Mouse (Mus musculus): ENCODE measurements around the gene Muc3a. TPM values are rescaled to one million over a fixed set of nuclear protein-coding genes. Genes with fewer than 3 reads are reported as not detected.

Gene Muc3a
- polyA plus RNA-seq, 1 experiment from 2014 or later: not detected

DNA sequence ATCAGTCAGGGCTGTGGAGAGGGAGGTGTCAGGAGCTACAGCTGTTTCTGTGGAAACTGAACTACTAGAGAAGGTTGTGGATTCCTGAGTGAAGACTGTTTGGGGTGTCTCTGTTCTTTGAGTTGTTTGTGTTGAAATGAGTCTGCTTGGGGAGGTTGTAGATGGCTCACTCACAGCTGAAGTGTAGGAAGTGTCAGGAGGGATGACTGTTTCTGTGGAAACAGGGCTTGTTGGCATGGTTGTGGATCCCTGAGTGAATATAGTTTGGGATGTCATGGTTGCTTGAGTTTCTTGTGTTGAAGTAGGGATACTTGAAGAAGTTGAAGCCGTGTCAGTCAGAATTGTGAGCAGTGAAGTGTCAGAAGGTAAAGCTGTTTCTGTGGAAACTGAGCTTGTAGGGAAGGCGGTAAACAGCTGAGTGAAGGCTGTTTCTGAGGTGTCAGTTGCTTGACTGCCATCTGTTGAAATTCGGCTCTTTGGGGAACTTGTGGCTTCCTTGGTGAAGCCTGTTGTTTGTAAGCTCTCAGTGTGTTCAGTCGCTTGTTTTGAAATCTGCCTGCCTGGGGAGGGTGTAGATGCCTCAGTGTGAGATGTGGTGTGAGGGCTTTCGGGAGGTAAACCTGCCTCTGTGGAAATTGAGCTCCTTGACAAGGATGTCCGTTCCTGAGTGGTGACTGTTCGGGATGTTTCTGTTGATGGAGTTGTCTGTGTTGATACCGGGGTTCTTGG, 32.4 kb downstream of the Muc3a start:
- 77% methylated on average over 8 of the region's 8 CpGs for WGBS
- ATAC-seq (ENCODE audit: insufficient number of reproducible peaks, low FRiP score, low TSS enrichment, low read depth): no peak

GRCm38 (mm10) chr5:137173967-137174366, 38.2 kb downstream of the Muc3a start:
- no peak overlapping the region for H3K4me2 ChIP-seq (ENCODE audit: low read depth, severe bottlenecking)
- 74% methylated on average over 6 of the region's 6 CpGs for WGBS
- H3K9me3 ChIP-seq (ENCODE audit: control insufficient read depth, low read length): no peaks in the 10 kb centered on the region
- H3K36me3 ChIP-seq (ENCODE audit: control insufficient read depth, insufficient read depth, low read length): no peaks in the 10 kb centered on the region
- no peaks in the 10 kb centered on the region for H3K4me1 ChIP-seq (ENCODE audit: control insufficient read depth, insufficient read depth, low read length)
- no peak overlapping the region for H3K27ac ChIP-seq (replicated peaks; ENCODE audit: low read depth, low read length)
- H3K4me3 ChIP-seq (ENCODE audit: low read depth, low read length): no peak overlapping the region
- no peak overlapping the region for H3K9ac ChIP-seq (ENCODE audit: low read length)
- ATAC-seq (ENCODE audit: insufficient number of reproducible peaks, low FRiP score, low TSS enrichment, low read depth): no peak
- DNase-seq (ENCODE audit: low spot score): no peak
- H3K27me3 ChIP-seq (ENCODE audit: control insufficient read depth, insufficient read depth, low read length): no peaks in the 10 kb centered on the region

More for the DNA sequence above, 32.4 kb downstream of the Muc3a start:
- Histone ChIP-seq H3K4me1 (ENCODE audit: control insufficient read depth, insufficient read depth, low read length) (no peaks in the 10 kb centered on the region), H3K4me2 (ENCODE audit: low read depth, severe bottlenecking) (no peak overlapping the region), H3K9me3 (ENCODE audit: control insufficient read depth, low read length) (no peaks in the 10 kb centered on the region), H3K9ac (ENCODE audit: low read length) (no peak overlapping the region), H3K36me3 (ENCODE audit: control insufficient read depth, insufficient read depth, low read length) (no peaks in the 10 kb centered on the region), H3K27me3 (ENCODE audit: control insufficient read depth, insufficient read depth, low read length) (no peaks in the 10 kb centered on the region), H3K4me3 (ENCODE audit: low read depth, low read length) (no peak overlapping the region), H3K27ac (replicated peaks; ENCODE audit: low read depth, low read length) (no peak overlapping the region)
- no peak for DNase-seq (ENCODE audit: low spot score)

- ATAC-seq (ENCODE audit: insufficient number of reproducible peaks, low FRiP score, low TSS enrichment, low read depth): no peak
- H3K36me3 ChIP-seq (ENCODE audit: control insufficient read depth, insufficient read depth, low read length): no peaks in the 10 kb centered on the region
- DNase-seq (ENCODE audit: low spot score): no peak
- no peak overlapping the region for H3K9ac ChIP-seq (ENCODE audit: low read length)
- H3K27ac ChIP-seq (replicated peaks; ENCODE audit: low read depth, low read length): no peak overlapping the region
- WGBS: 6% methylated on average over 1 of the region's 1 CpGs
- H3K4me2 ChIP-seq (ENCODE audit: low read depth, severe bottlenecking): no peak overlapping the region
- H3K4me1 ChIP-seq (ENCODE audit: control insufficient read depth, insufficient read depth, low read length): no peaks in the 10 kb centered on the region
- H3K9me3 ChIP-seq (ENCODE audit: control insufficient read depth, low read length): no peaks in the 10 kb centered on the region
- no peak overlapping the region for H3K4me3 ChIP-seq (ENCODE audit: low read depth, low read length)
- H3K27me3 ChIP-seq (ENCODE audit: control insufficient read depth, insufficient read depth, low read length): no peaks in the 10 kb centered on the region
Observed at GRCm38 (mm10) chr5:137172591-137172990, 39.6 kb downstream of the Muc3a start.

DNA sequence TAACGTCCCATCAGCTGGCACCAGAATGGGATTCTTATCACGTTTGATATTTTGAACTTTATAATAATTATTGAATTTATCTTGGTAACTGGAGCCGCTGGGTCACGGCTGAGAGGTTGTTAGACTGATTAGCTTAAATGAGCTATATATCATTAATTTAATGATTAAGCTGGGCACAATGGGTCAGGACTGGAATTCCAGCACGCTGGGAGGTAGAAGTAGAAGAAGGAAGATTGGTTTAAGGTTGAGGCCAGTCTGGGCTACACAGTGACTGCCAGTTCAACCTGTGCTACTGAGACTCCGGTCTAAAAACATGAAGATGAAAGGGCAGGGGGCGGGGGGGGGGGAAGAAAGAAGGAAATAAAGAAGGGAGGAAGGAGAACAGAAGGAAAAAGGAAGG, 40.7 kb downstream of the Muc3a start:
- no peaks in the 10 kb centered on the region for H3K27me3 ChIP-seq (ENCODE audit: control insufficient read depth, insufficient read depth, low read length)
- no peaks in the 10 kb centered on the region for H3K36me3 ChIP-seq (ENCODE audit: control insufficient read depth, insufficient read depth, low read length)
- ATAC-seq (ENCODE audit: insufficient number of reproducible peaks, low FRiP score, low TSS enrichment, low read depth) (no peak), DNase-seq (ENCODE audit: low spot score) (no peak)
- H3K9ac ChIP-seq (ENCODE audit: low read length): no peak overlapping the region
- H3K4me2 ChIP-seq (ENCODE audit: low read depth, severe bottlenecking): no peak overlapping the region
- 78% methylated on average over 7 of the region's 7 CpGs for WGBS
- H3K4me1 ChIP-seq (ENCODE audit: control insufficient read depth, insufficient read depth, low read length): no peaks in the 10 kb centered on the region
- H3K9me3 ChIP-seq (ENCODE audit: control insufficient read depth, low read length): no peaks in the 10 kb centered on the region
- H3K27ac ChIP-seq (replicated peaks; ENCODE audit: low read depth, low read length): no peak overlapping the region
- no peak overlapping the region for H3K4me3 ChIP-seq (ENCODE audit: low read depth, low read length)

- no peak for ATAC-seq (ENCODE audit: insufficient number of reproducible peaks, low FRiP score, low TSS enrichment, low read depth)
- WGBS: 83% methylated on average over 9 of the region's 9 CpGs
- H3K27me3 ChIP-seq (ENCODE audit: control insufficient read depth, insufficient read depth, low read length): no peaks in the 10 kb centered on the region
- H3K4me1 ChIP-seq (ENCODE audit: control insufficient read depth, insufficient read depth, low read length): no peaks in the 10 kb centered on the region
- no peak overlapping the region for H3K4me3 ChIP-seq (ENCODE audit: low read depth, low read length)
- H3K27ac ChIP-seq (replicated peaks; ENCODE audit: low read depth, low read length): no peak overlapping the region
- H3K9me3 ChIP-seq (ENCODE audit: control insufficient read depth, low read length): no peaks in the 10 kb centered on the region
- H3K36me3 ChIP-seq (ENCODE audit: control insufficient read depth, insufficient read depth, low read length): no peaks in the 10 kb centered on the region
- no peak overlapping the region for H3K9ac ChIP-seq (ENCODE audit: low read length)
- no peak for DNase-seq (ENCODE audit: low spot score)
- no peak overlapping the region for H3K4me2 ChIP-seq (ENCODE audit: low read depth, severe bottlenecking)
Observed at GRCm38 (mm10) chr5:137170836-137171380, 41.3 kb downstream of the Muc3a start.

- DNase-seq (ENCODE audit: low spot score) (no peak), ATAC-seq (ENCODE audit: insufficient number of reproducible peaks, low FRiP score, low TSS enrichment, low read depth) (no peak)
- Histone ChIP-seq H3K36me3 (ENCODE audit: control insufficient read depth, insufficient read depth, low read length) (no peaks in the 10 kb centered on the region), H3K9me3 (ENCODE audit: control insufficient read depth, low read length) (no peaks in the 10 kb centered on the region), H3K4me3 (ENCODE audit: low read depth, low read length) (no peak overlapping the region), H3K27me3 (ENCODE audit: control insufficient read depth, insufficient read depth, low read length) (no peaks in the 10 kb centered on the region), H3K4me1 (ENCODE audit: control insufficient read depth, insufficient read depth, low read length) (no peaks in the 10 kb centered on the region), H3K9ac (ENCODE audit: low read length) (no peak overlapping the region), H3K4me2 (ENCODE audit: low read depth, severe bottlenecking) (no peak overlapping the region), H3K27ac (replicated peaks; ENCODE audit: low read depth, low read length) (no peak overlapping the region)
- 68% methylated on average over 6 of the region's 6 CpGs for WGBS
Observed at GRCm38 (mm10) chr5:137167539-137167938, 44.6 kb downstream of the Muc3a start.

DNA sequence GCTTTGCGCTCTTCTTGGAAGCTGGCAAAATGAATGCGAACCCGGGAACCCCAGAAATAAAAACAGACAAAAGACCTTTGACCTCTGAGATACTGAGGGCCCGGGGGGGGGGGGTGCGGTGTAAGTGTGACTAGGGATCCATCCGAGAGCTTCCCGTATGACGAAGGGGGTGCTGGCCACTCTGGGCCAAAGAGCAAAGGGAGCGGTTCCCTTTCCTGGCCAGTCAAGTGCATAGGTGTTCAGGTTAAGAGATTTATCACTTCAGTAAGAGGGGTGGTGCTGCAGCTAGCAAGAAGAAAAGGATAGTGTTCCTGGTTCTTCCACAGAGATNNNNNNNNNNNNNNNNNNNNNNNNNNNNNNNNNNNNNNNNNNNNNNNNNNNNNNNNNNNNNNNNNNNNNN, 46.2 kb downstream of the Muc3a start:
- no peaks in the 10 kb centered on the region for H3K9me3 ChIP-seq (ENCODE audit: control insufficient read depth, low read length)
- no peaks in the 10 kb centered on the region for H3K27me3 ChIP-seq (ENCODE audit: control insufficient read depth, insufficient read depth, low read length)
- H3K27ac ChIP-seq (replicated peaks; ENCODE audit: low read depth, low read length): no peak overlapping the region
- no peaks in the 10 kb centered on the region for H3K4me1 ChIP-seq (ENCODE audit: control insufficient read depth, insufficient read depth, low read length)
- 84% methylated on average over 9 of the region's 9 CpGs for WGBS
- H3K4me3 ChIP-seq (ENCODE audit: low read depth, low read length): no peak overlapping the region
- no peak overlapping the region for H3K4me2 ChIP-seq (ENCODE audit: low read depth, severe bottlenecking)
- H3K9ac ChIP-seq (ENCODE audit: low read length): no peak overlapping the region
- ATAC-seq (ENCODE audit: insufficient number of reproducible peaks, low FRiP score, low TSS enrichment, low read depth): no peak
- DNase-seq (ENCODE audit: low spot score): no peak
- no peaks in the 10 kb centered on the region for H3K36me3 ChIP-seq (ENCODE audit: control insufficient read depth, insufficient read depth, low read length)

GRCm38 (mm10) chr5:137161853-137162252, 50.3 kb downstream of the Muc3a start:
- Histone ChIP-seq H3K9me3 (ENCODE audit: control insufficient read depth, low read length) (no peaks in the 10 kb centered on the region), H3K27ac (replicated peaks; ENCODE audit: low read depth, low read length) (no peak overlapping the region), H3K4me2 (ENCODE audit: low read depth, severe bottlenecking) (no peak overlapping the region), H3K9ac (ENCODE audit: low read length) (no peak overlapping the region), H3K4me3 (ENCODE audit: low read depth, low read length) (no peak overlapping the region), H3K36me3 (ENCODE audit: control insufficient read depth, insufficient read depth, low read length) (no peaks in the 10 kb centered on the region), H3K4me1 (ENCODE audit: control insufficient read depth, insufficient read depth, low read length) (no peaks in the 10 kb centered on the region), H3K27me3 (ENCODE audit: control insufficient read depth, insufficient read depth, low read length) (no peaks in the 10 kb centered on the region)
- ATAC-seq (ENCODE audit: insufficient number of reproducible peaks, low FRiP score, low TSS enrichment, low read depth): no peak
- DNase-seq (ENCODE audit: low spot score): no peak
- 76% methylated on average over 4 of the region's 4 CpGs for WGBS

DNA sequence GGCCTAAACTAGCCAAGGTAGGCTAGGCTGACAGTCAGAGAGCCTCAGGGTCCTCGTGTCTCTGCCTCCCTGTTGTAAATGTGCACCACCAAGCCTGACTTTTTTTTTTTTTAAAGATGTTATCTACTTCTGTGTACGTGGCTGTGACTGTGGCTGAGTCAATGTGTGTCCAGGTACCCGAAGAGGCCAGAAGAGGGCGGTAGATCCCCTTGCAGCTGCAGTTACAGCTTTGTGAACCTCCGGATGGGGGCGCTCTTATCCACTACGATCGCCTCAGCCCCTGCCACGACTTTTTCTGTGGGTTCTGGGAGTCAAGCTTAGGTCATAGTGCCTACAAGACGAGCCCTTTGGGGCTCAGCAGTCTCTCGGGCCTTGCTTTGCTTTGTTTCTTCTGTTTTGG, 52.7 kb downstream of the Muc3a start:
- H3K4me3 ChIP-seq (ENCODE audit: low read depth, low read length): no peak overlapping the region
- peak; percentile 35 for DNase-seq (ENCODE audit: low spot score)
- ATAC-seq (ENCODE audit: insufficient number of reproducible peaks, low FRiP score, low TSS enrichment, low read depth): no peak
- no peaks in the 10 kb centered on the region for H3K27me3 ChIP-seq (ENCODE audit: control insufficient read depth, insufficient read depth, low read length)
- 32% methylated on average over 11 of the region's 11 CpGs for WGBS
- no peak overlapping the region for H3K4me2 ChIP-seq (ENCODE audit: low read depth, severe bottlenecking)
- H3K36me3 ChIP-seq (ENCODE audit: control insufficient read depth, insufficient read depth, low read length): no peaks in the 10 kb centered on the region
- no peak overlapping the region for H3K27ac ChIP-seq (replicated peaks; ENCODE audit: low read depth, low read length)
- H3K9ac ChIP-seq (ENCODE audit: low read length): no peak overlapping the region
- H3K9me3 ChIP-seq (ENCODE audit: control insufficient read depth, low read length): no peaks in the 10 kb centered on the region; the same call in 1 of the 2 replicates
- no peaks in the 10 kb centered on the region for H3K4me1 ChIP-seq (ENCODE audit: control insufficient read depth, insufficient read depth, low read length)
